Mouse (Mus musculus): ENCODE measurements at regions not wholly inside any gene's neighbourhood (a gene's known extent, or its start where the extent isn't known, plus 50 kb on each side); places are given as distances from the start of the nearest gene placed in this dataset.

- H3K4me3 ChIP-seq (ENCODE audit: low read depth, low read length) = no peak overlapping the region
- H3K4me1 ChIP-seq (ENCODE audit: insufficient read depth, low read depth, low read length) = no peaks in the 10 kb centered on the region
- H3K27me3 ChIP-seq (ENCODE audit: insufficient read depth, low read length) = no peaks in the 10 kb centered on the region
- no peak for ATAC-seq (ENCODE audit: extremely low read depth, insufficient number of reproducible peaks, low FRiP score, poor library complexity, severe bottlenecking)
- DNase-seq (ENCODE audit: low spot score) = no peak
- peaks cover 60% of the 10 kb centered on the region for H3K9me3 ChIP-seq (replicated peaks)
- H3K36me3 ChIP-seq (replicated peaks) = no peaks in the 10 kb centered on the region
- no peak for TF ChIP-seq POLR2AphosphoS5 (IDR thresholded peaks at IDR 0.05; ENCODE audit: insufficient replicate concordance, low read depth, low read length)
- no peak for TF ChIP-seq GATA2 (IDR thresholded peaks at IDR 0.05; ENCODE audit: borderline replicate concordance, low read depth, low read length)
- no peak for TF ChIP-seq TAL1 (conservative IDR thresholded peaks at IDR 0.05; ENCODE audit: low read depth, low read length)
- no peak for TF ChIP-seq CTCF (IDR thresholded peaks at IDR 0.05; ENCODE audit: low read depth, low read length)
- no peak for TF ChIP-seq GATA1 (IDR thresholded peaks at IDR 0.05; ENCODE audit: borderline replicate concordance, low read length)
Measured at GRCm38 (mm10) chr11:113146762-113147161, 364.7 kb downstream of the Sox9 start.

DNA sequence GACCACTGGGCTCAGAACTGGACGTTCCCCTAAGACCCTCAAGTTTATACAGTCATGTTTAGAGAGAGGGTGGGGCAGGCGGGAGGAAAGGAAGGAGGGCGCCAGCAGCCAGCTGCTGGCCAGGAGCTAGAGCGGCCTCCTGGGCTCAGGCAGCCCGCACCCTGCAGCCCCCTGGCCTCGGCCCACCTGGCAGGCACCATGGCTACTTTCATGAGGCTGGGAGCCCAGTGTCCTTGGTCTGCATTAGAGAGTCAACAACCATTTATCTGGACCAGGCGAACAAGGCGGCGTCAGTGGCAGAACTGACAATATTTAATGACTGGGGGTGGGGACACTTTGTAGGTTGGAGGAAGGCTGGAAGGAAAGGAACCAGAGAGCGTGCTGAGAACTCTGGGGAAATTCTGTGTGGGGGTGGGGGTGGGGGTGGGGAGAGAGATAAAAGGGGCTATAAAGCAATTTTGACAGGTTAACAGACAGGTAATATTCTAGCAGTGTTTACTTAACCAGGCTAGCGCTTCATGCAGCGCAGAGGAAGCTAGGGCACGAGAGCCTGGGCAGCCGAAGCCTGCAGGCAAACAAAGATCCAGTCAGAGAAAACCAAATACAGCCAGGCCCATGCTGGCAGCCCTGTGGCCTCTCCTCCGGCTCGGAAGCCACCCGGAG is 365.6 kb downstream of the Sox9 start:
- no peaks in the 10 kb centered on the region for H3K36me3 ChIP-seq (replicated peaks)
- H3K27me3 ChIP-seq (ENCODE audit: insufficient read depth, low read length) = no peaks in the 10 kb centered on the region
- ATAC-seq (ENCODE audit: extremely low read depth, insufficient number of reproducible peaks, low FRiP score, poor library complexity, severe bottlenecking) (no peak), DNase-seq (ENCODE audit: low spot score) (no peak)
- no peaks in the 10 kb centered on the region for H3K4me1 ChIP-seq (ENCODE audit: insufficient read depth, low read depth, low read length)
- no peak overlapping the region; the same call in 1 of the 2 replicates for H3K4me3 ChIP-seq (ENCODE audit: low read depth, low read length)
- no peak for TF ChIP-seq GATA1 (IDR thresholded peaks at IDR 0.05; ENCODE audit: borderline replicate concordance, low read length)
- TF ChIP-seq POLR2AphosphoS5 (IDR thresholded peaks at IDR 0.05; ENCODE audit: insufficient replicate concordance, low read depth, low read length) = no peak
- H3K9me3 ChIP-seq (replicated peaks) = peaks cover 59% of the 10 kb centered on the region

DNA sequence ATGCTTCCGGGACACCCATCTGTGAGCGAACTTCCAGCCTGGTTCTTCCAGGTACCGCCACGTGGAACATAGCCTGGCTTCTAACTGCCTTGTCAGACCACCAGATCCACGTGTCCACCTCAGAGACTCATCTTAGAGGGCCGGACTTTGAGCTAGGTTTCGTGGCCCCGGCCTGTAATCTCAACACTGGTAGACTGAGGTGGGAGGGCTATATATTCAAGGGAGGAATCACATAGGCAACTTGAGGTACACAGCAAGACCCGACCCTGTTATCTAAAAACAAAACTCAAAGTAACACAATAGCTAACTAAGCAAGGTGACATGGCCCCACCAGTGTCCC is 366.1 kb downstream of the Sox9 start:
- Histone ChIP-seq H3K9me3 (replicated peaks) (peaks cover 54% of the 10 kb centered on the region), H3K4me3 (ENCODE audit: low read depth, low read length) (no peak overlapping the region; the same call in 1 of the 2 replicates), H3K4me1 (ENCODE audit: insufficient read depth, low read depth, low read length) (no peaks in the 10 kb centered on the region), H3K27me3 (ENCODE audit: insufficient read depth, low read length) (no peaks in the 10 kb centered on the region), H3K36me3 (replicated peaks) (no peaks in the 10 kb centered on the region)
- ATAC-seq (ENCODE audit: extremely low read depth, insufficient number of reproducible peaks, low FRiP score, poor library complexity, severe bottlenecking) (no peak), DNase-seq (ENCODE audit: low spot score) (no peak)
- TF ChIP-seq CTCF (IDR thresholded peaks at IDR 0.05; ENCODE audit: low read depth, low read length) (no peak), POLR2AphosphoS5 (IDR thresholded peaks at IDR 0.05; ENCODE audit: insufficient replicate concordance, low read depth, low read length) (no peak), TAL1 (conservative IDR thresholded peaks at IDR 0.05; ENCODE audit: low read depth, low read length) (no peak), GATA2 (IDR thresholded peaks at IDR 0.05; ENCODE audit: borderline replicate concordance, low read depth, low read length) (no peak), GATA1 (IDR thresholded peaks at IDR 0.05; ENCODE audit: borderline replicate concordance, low read length) (no peak)

DNA sequence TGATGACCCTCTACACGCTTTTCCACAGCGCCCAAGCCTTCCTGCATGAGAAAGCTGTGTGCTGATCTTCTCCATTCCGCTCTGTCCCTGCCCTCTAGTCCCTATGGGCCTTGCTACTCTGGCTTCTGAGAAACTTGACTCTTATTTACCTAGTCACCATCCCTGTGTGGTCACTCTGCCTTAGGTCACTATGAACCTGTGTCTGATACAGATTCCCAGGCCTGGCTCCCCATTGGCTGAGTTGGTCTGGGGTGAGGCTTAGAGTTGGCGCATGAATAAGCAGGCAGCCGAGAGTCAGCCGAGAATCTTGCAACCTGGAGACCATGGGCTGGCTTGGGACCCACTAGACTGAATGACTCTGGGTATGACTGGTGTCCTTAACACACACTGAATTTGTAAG is 373.5 kb downstream of the Sox9 start:
- Histone ChIP-seq H3K4me1 (ENCODE audit: insufficient read depth, low read depth, low read length) (no peaks in the 10 kb centered on the region), H3K36me3 (replicated peaks) (no peaks in the 10 kb centered on the region), H3K4me3 (ENCODE audit: low read depth, low read length) (no peak overlapping the region), H3K9me3 (replicated peaks) (peaks cover 68% of the 10 kb centered on the region), H3K27me3 (ENCODE audit: insufficient read depth, low read length) (no peaks in the 10 kb centered on the region)
- DNase-seq (ENCODE audit: low spot score) (no peak), ATAC-seq (ENCODE audit: extremely low read depth, insufficient number of reproducible peaks, low FRiP score, poor library complexity, severe bottlenecking) (no peak)
- TF ChIP-seq TAL1 (conservative IDR thresholded peaks at IDR 0.05; ENCODE audit: low read depth, low read length) (no peak), CTCF (IDR thresholded peaks at IDR 0.05; ENCODE audit: low read depth, low read length) (no peak), GATA2 (IDR thresholded peaks at IDR 0.05; ENCODE audit: borderline replicate concordance, low read depth, low read length) (no peak), POLR2AphosphoS5 (IDR thresholded peaks at IDR 0.05; ENCODE audit: insufficient replicate concordance, low read depth, low read length) (no peak), GATA1 (IDR thresholded peaks at IDR 0.05; ENCODE audit: borderline replicate concordance, low read length) (no peak)

- H3K9me3 ChIP-seq (replicated peaks) = peaks cover 91% of the 10 kb centered on the region
- DNase-seq (ENCODE audit: low spot score) (no peak), ATAC-seq (ENCODE audit: extremely low read depth, insufficient number of reproducible peaks, low FRiP score, poor library complexity, severe bottlenecking) (no peak)
- no peaks in the 10 kb centered on the region for H3K36me3 ChIP-seq (replicated peaks)
- TF ChIP-seq TAL1 (conservative IDR thresholded peaks at IDR 0.05; ENCODE audit: low read depth, low read length) = no peak
- TF ChIP-seq GATA1 (IDR thresholded peaks at IDR 0.05; ENCODE audit: borderline replicate concordance, low read length) = no peak
- no peak for TF ChIP-seq POLR2AphosphoS5 (IDR thresholded peaks at IDR 0.05; ENCODE audit: insufficient replicate concordance, low read depth, low read length)
- no peak for TF ChIP-seq CTCF (IDR thresholded peaks at IDR 0.05; ENCODE audit: low read depth, low read length)
- TF ChIP-seq GATA2 (IDR thresholded peaks at IDR 0.05; ENCODE audit: borderline replicate concordance, low read depth, low read length) = no peak
- no peaks in the 10 kb centered on the region for H3K27me3 ChIP-seq (ENCODE audit: insufficient read depth, low read length)
- no peak overlapping the region for H3K4me3 ChIP-seq (ENCODE audit: low read depth, low read length)
- H3K4me1 ChIP-seq (ENCODE audit: insufficient read depth, low read depth, low read length) = no peaks in the 10 kb centered on the region
Measured at GRCm38 (mm10) chr11:113163941-113164340, 381.9 kb downstream of the Sox9 start.

DNA sequence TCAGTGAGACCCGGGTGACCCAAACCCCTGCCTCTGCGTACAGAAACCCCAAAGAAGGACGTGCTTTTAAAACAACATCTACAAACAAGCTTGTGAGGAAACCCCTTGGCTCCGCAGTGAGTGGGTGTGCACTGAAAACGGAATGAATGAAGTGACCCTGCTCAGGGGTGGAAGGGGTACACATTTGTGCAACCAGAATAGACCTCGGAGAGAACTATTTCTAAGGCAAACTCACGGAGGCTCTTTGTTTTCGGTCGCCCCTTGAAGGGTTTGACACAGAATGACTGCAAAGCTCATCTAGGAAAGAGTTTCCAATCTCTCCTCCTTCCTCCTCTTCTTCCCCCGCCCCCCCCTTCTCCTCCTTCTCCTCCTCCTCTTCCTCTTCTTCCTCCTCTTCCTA is 382.5 kb downstream of the Sox9 start:
- H3K9me3 ChIP-seq (replicated peaks) = peaks cover 93% of the 10 kb centered on the region
- no peaks in the 10 kb centered on the region for H3K36me3 ChIP-seq (replicated peaks)
- ATAC-seq (ENCODE audit: extremely low read depth, insufficient number of reproducible peaks, low FRiP score, poor library complexity, severe bottlenecking) (no peak), DNase-seq (ENCODE audit: low spot score) (no peak)
- H3K4me1 ChIP-seq (ENCODE audit: insufficient read depth, low read depth, low read length) = no peaks in the 10 kb centered on the region
- TF ChIP-seq CTCF (IDR thresholded peaks at IDR 0.05; ENCODE audit: low read depth, low read length) (no peak), TAL1 (conservative IDR thresholded peaks at IDR 0.05; ENCODE audit: low read depth, low read length) (no peak), POLR2AphosphoS5 (IDR thresholded peaks at IDR 0.05; ENCODE audit: insufficient replicate concordance, low read depth, low read length) (no peak), GATA1 (IDR thresholded peaks at IDR 0.05; ENCODE audit: borderline replicate concordance, low read length) (no peak), GATA2 (IDR thresholded peaks at IDR 0.05; ENCODE audit: borderline replicate concordance, low read depth, low read length) (no peak)
- no peak overlapping the region for H3K4me3 ChIP-seq (ENCODE audit: low read depth, low read length)
- H3K27me3 ChIP-seq (ENCODE audit: insufficient read depth, low read length) = no peaks in the 10 kb centered on the region

All from G1E (cell line).